In the genomic region with DNA sequence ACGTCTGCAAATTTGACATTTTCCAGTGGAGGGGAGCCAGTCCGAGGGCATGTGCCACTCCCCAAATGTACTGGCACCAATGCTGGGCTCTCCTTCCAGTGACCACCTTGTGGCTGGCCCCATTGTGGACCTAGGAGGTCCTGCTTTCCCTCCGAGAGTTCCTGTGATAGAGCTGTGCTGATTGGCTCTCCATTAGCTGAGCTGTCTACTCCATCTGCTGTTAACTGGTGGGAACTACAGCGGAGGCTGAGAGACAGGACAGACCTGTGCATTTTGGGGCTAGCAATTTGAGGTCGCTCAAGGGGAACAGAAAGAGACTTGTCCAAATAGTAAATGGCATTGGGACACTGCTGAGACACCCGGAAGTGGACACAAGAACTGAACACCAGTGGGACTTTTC, we compare ENCODE assay signal across 8 mouse cellular contexts. TPM values are rescaled to one million over a fixed set of nuclear protein-coding genes. Genes with fewer than 3 reads are reported as not detected.
DNase-seq lines count a peak whose midpoint lies in the region; ATAC-seq lines count a peak whose summit lies in the region.

No protein-coding gene starts in this region.

- no peaks in the 10 kb centered on the region for H3K27me3 ChIP-seq in intestine, embryonic 16.5 days (replicated peaks; ENCODE audit: control insufficient read depth, insufficient read depth, low read length)
- no peaks in the 10 kb centered on the region for H3K27me3 ChIP-seq in midbrain, embryonic 12.5 days

- no peaks in the 10 kb centered on the region for H3K36me3 ChIP-seq in intestine, embryonic 16.5 days (ENCODE audit: control insufficient read depth, insufficient read depth, low read length)
- H3K36me3 ChIP-seq in midbrain, embryonic 12.5 days = no peaks in the 10 kb centered on the region

- H3K9me3 ChIP-seq in intestine, embryonic 16.5 days (ENCODE audit: control insufficient read depth, low read length) = no peaks in the 10 kb centered on the region
- H3K9me3 ChIP-seq in midbrain, embryonic 12.5 days = no peaks in the 10 kb centered on the region

- no peak overlapping the region for H3K27ac ChIP-seq in intestine, embryonic 16.5 days (ENCODE audit: low read length)
- H3K27ac ChIP-seq in midbrain, embryonic 12.5 days (replicated peaks) = no peak overlapping the region

- ATAC-seq in frontal cortex, adult (ENCODE audit: low TSS enrichment) = peak; percentile 95
- ATAC-seq in intestine, embryonic 16.5 days = peak; percentile 26; the same call in 1 of the 2 replicates
- 0 out of 2 replicates have a peak, but pooled peaks have one; percentile 30 for ATAC-seq in midbrain, embryonic 12.5 days (ENCODE audit: low FRiP score, low read depth)

- no peak overlapping the region for H3K4me3 ChIP-seq in intestine, embryonic 16.5 days (ENCODE audit: low read length)
- no peak overlapping the region for H3K4me3 ChIP-seq in midbrain, embryonic 12.5 days

- H3K9ac ChIP-seq in intestine, embryonic 16.5 days (ENCODE audit: low read depth, low read length) = no peak overlapping the region
- no peak overlapping the region for H3K9ac ChIP-seq in midbrain, embryonic 12.5 days (replicated peaks)

- WGBS in intestine, embryonic 16.5 days = 37% methylated on average over 6 of the region's 6 CpGs
- WGBS in midbrain, embryonic 12.5 days = 42% methylated on average over 6 of the region's 6 CpGs

- peak; percentile 32 for DNase-seq in gastrocnemius, adult 18-20 months (ENCODE audit: low spot score)
- DNase-seq in gastrocnemius, adult 8-10 months (ENCODE audit: low spot score in 2 of 2) = no peak
- DNase-seq in cerebellum, adult 8-10 months = peak; percentile 40
- peak; percentile 29 to 34 for DNase-seq in left cerebral cortex, adult 8-10 months (ENCODE audit: low spot score in 2 of 2)
- peak; percentile 32 for DNase-seq in thymus, postnatal 0 days (ENCODE audit: low spot score)

- no peaks in the 10 kb centered on the region for H3K4me1 ChIP-seq in intestine, embryonic 16.5 days (ENCODE audit: control insufficient read depth, insufficient read depth, low read length)
- H3K4me1 ChIP-seq in midbrain, embryonic 12.5 days = no peaks in the 10 kb centered on the region

- no peak overlapping the region for H3K4me2 ChIP-seq in intestine, embryonic 16.5 days (ENCODE audit: low read depth, low read length)
- H3K4me2 ChIP-seq in midbrain, embryonic 12.5 days (replicated peaks) = no peak overlapping the region

RNA-seq across cellular contexts. Expression of gene D7Ertd443e, which starts 36.6 kb away (rescaled TPM):
- total RNA-seq in gastrocnemius, adult 18-20 months (2021) = not detected
- total RNA-seq in gastrocnemius, adult 8-10 months (2022) = not detected
- polyA plus RNA-seq in intestine, embryonic 16.5 days (2015; fragmentation: Nextera tagmentation; extraction: Ambion mirVana) = not detected in 2 replicates
- 1 to 10 TPM; 5.3 to 7.2 (median 6.7) TPM for total RNA-seq in left cerebral cortex, adult 8-10 months (2022)
- not detected in 2 replicates for polyA plus RNA-seq in midbrain, embryonic 12.5 days (2016; fragmentation: Nextera tagmentation; extraction: Ambion mirVana)
- polyA plus RNA-seq in thymus, postnatal 0 days (2015; fragmentation: Nextera tagmentation; extraction: Ambion mirVana) = 0.17 and 0.22 TPM in 2 replicates

Comparison
In these comparisons a context has a peak if more than half of its experiments do, and no peak if none do; other contexts are left out.
1. DNase-seq: peak in gastrocnemius, adult 18-20 months (single experiment), cerebellum, adult 8-10 months (single experiment), left cerebral cortex, adult 8-10 months (2 of 2) and thymus, postnatal 0 days (single experiment); none in gastrocnemius, adult 8-10 months (0 of 2).
2. ATAC-seq: peak in every context shown above with its lines; median percentile 95 in frontal cortex, adult; 30 in midbrain, embryonic 12.5 days; 26 in intestine, embryonic 16.5 days.
3. RNA of gene D7Ertd443e, which starts 36.6 kb away (total RNA-seq): 5.3 to 7.2 TPM in left cerebral cortex, adult 8-10 months; not detected in gastrocnemius, adult 18-20 months and not detected in gastrocnemius, adult 8-10 months; every median in the first group is over 4 times any median in the second.